Mouse (Mus musculus): ENCODE results near the gene Pik3c2a. TPM values are rescaled to one million over a fixed set of nuclear protein-coding genes. Genes with fewer than 3 reads are reported as not detected.
"Not testable (repeated sequence)": the region's sequence is repeated elsewhere in the genome, so short reads cannot be mapped to it uniquely, and the experiment has no call there.

The Pik3c2a gene
- total RNA-seq, 1 experiment from 2014 or later, result 52.8 TPM

- ATAC-seq (replicated peaks; ENCODE audit: insufficient number of reproducible peaks, low FRiP score, low TSS enrichment, poor library complexity, severe bottlenecking), result no peak
These were observed 17.5 kb downstream of the Pik3c2a start for GRCm38 (mm10) chr7:116425771-116426170.

- ATAC-seq (replicated peaks; ENCODE audit: insufficient number of reproducible peaks, low FRiP score, low TSS enrichment, poor library complexity, severe bottlenecking), result no peak
These were observed 22.2 kb downstream of the Pik3c2a start for GRCm38 (mm10) chr7:116421081-116421480.

DNA sequence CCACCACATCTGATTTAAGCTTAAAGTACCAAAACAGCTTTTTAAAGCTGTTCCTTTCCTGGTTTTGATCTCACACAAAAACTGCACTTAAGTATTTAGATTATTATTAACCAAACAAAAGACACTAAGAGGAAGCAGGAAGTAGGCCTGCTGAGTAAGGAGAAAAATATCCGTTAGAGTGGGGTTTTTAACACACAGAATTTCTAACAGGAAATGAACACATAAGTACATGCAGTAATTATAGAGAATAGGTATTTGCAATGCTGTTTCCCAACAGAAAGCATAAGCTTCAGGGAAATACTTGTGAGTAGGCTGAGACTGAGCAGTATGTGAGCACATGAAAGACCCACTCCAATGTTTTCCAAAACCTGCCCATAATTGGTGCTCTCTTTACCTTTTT, 33.8 kb downstream of the Pik3c2a start:
- ATAC-seq (replicated peaks; ENCODE audit: insufficient number of reproducible peaks, low FRiP score, low TSS enrichment, poor library complexity, severe bottlenecking), result no peak

DNA sequence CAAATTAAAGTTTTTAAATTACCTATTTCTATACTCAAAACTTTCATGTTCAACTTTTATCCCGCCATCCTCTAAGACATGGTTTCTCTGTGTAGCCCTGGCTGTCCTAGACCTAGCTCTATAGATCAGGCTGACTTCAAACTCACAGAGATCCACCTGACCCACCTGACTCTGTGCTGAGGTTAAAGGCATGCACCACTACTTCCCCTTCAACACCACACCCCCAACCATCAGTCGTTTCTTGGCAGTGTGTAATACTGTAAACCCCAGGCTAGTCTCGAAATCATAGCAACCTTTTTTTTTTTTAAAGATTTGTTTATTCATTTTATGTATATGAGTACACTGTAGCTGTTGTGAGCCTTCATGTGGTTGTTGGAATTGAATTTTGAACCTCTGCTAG, 50.9 kb downstream of the Pik3c2a start:
- no peak for ATAC-seq (replicated peaks; ENCODE audit: insufficient number of reproducible peaks, low FRiP score, low TSS enrichment, poor library complexity, severe bottlenecking)

GRCm38 (mm10) chr7:116387389-116387788, 55.9 kb downstream of the Pik3c2a start:
- not testable (repeated sequence) for ATAC-seq (replicated peaks; ENCODE audit: insufficient number of reproducible peaks, low FRiP score, low TSS enrichment, poor library complexity, severe bottlenecking)

DNA sequence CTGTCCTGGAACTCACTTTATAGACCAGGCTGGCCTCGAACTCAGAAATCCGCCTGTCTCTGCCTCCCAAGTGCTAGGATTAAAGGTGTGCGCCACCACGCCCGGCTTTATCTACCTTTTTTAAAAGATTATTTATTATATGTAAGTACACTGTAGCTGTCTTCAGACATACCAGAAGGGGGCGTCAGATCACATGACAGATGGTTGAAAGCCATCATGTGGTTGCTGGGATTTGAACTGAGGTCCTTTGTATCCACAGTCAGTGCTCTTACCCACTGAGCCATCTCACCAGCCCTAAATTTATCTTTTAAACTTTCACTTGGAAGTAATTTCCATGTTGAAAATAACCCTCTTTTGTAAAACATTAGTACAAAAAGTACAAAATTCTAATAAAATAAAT, 64.1 kb downstream of the Pik3c2a start:
- not testable (repeated sequence) for ATAC-seq (replicated peaks; ENCODE audit: insufficient number of reproducible peaks, low FRiP score, low TSS enrichment, poor library complexity, severe bottlenecking)

DNA sequence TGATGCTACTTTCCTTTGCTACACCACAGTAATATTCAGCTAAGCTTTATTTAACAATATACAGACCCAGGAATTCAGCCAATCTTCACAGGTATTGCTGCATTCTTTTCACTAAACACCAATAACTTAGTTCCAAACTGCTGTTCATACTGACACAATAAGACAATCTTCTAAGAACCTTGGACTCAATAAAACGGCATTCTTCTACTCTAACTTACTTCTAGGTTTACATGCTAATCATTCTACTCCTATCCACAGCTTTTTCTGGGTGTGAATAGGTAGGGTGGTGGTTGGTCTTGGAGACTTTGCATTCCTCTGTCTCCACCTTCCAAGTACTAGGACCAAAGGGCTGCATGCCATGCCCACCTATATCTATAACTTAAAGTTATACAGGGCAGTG, 69.0 kb downstream of the Pik3c2a start:
- no peak for ATAC-seq (replicated peaks; ENCODE audit: insufficient number of reproducible peaks, low FRiP score, low TSS enrichment, poor library complexity, severe bottlenecking)

- ATAC-seq (replicated peaks; ENCODE audit: insufficient number of reproducible peaks, low FRiP score, low TSS enrichment, poor library complexity, severe bottlenecking), result 0 out of 2 replicates have a peak, but pooled peaks have one; percentile 23
These were observed 107.0 kb downstream of the Pik3c2a start for GRCm38 (mm10) chr7:116336226-116336625.

GRCm38 (mm10) chr7:116335133-116335532, 108.1 kb downstream of the Pik3c2a start:
- no peak for ATAC-seq (replicated peaks; ENCODE audit: insufficient number of reproducible peaks, low FRiP score, low TSS enrichment, poor library complexity, severe bottlenecking)

GRCm38 (mm10) chr7:116334669-116335038, 108.6 kb downstream of the Pik3c2a start:
- ATAC-seq (replicated peaks; ENCODE audit: insufficient number of reproducible peaks, low FRiP score, low TSS enrichment, poor library complexity, severe bottlenecking), result no peak

GRCm38 (mm10) chr7:116333713-116334668, 109.3 kb downstream of the Pik3c2a start, which contains the start of gene Rps13:
TSS of gene Rps13 (minus strand) at chr7:116334195.
- ATAC-seq (replicated peaks; ENCODE audit: insufficient number of reproducible peaks, low FRiP score, low TSS enrichment, poor library complexity, severe bottlenecking), result peak; percentile 98

DNA sequence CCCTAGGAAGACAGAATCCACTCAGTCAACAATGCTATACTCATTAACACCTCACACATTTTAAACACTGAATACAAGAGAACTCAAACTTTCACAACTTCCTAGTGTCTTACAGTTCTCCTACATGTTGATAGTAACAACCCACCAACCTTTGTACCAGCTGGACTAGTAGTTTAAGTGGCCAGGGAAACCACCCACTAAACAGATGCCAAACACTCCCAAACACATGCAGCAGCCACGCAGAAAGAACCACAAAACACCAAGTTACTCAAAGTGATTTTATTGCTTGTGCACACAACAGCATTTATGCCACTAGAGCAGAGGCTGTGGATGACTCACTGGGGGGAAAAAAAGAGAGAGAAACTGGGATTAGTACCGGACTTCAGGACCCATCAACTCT, 112.0 kb downstream of the Pik3c2a start:
- ATAC-seq (replicated peaks; ENCODE audit: insufficient number of reproducible peaks, low FRiP score, low TSS enrichment, poor library complexity, severe bottlenecking), result no peak

DNA sequence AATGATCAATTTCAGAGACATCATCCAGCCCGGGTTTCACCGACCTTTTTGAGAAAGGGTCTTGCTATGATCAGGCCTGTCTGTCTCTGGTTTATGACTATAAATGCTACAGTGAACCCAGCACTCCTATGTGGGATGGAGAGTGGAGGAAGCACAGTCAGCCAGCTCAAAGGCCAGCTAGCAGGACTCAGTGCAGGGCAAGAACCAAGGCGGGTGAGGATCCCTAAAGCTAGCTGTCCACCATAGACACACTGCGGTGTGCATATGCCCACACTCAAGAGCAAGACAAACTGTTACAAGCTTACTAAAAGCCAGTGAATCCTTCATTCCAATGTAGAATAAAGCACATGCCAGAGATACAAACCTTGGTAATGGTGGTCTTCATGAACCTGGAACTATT, 113.4 kb downstream of the Pik3c2a start:
- ATAC-seq (replicated peaks; ENCODE audit: insufficient number of reproducible peaks, low FRiP score, low TSS enrichment, poor library complexity, severe bottlenecking), result no peak

GRCm38 (mm10) chr7:116328777-116329176, 114.5 kb downstream of the Pik3c2a start:
- ATAC-seq (replicated peaks; ENCODE audit: insufficient number of reproducible peaks, low FRiP score, low TSS enrichment, poor library complexity, severe bottlenecking), result no peak

GRCm38 (mm10) chr7:116327901-116328300, 115.3 kb downstream of the Pik3c2a start:
- ATAC-seq (replicated peaks; ENCODE audit: insufficient number of reproducible peaks, low FRiP score, low TSS enrichment, poor library complexity, severe bottlenecking), result peak; percentile 88

- no peak for ATAC-seq (replicated peaks; ENCODE audit: insufficient number of reproducible peaks, low FRiP score, low TSS enrichment, poor library complexity, severe bottlenecking)
These were observed 119.8 kb downstream of the Pik3c2a start for GRCm38 (mm10) chr7:116323331-116323964.

GRCm38 (mm10) chr7:116309456-116309855, 133.8 kb downstream of the Pik3c2a start:
- no peak for ATAC-seq (replicated peaks; ENCODE audit: insufficient number of reproducible peaks, low FRiP score, low TSS enrichment, poor library complexity, severe bottlenecking)

GRCm38 (mm10) chr7:116308632-116308991, 134.6 kb downstream of the Pik3c2a start:
- ATAC-seq (replicated peaks; ENCODE audit: insufficient number of reproducible peaks, low FRiP score, low TSS enrichment, poor library complexity, severe bottlenecking), result no peak

- 0 out of 2 replicates have a peak, but pooled peaks have one; percentile 30 for ATAC-seq (replicated peaks; ENCODE audit: insufficient number of reproducible peaks, low FRiP score, low TSS enrichment, poor library complexity, severe bottlenecking)
These were observed 135.2 kb downstream of the Pik3c2a start, which contains the start of gene Plekha7 for GRCm38 (mm10) chr7:116307871-116308631. TSS of gene Plekha7 (minus strand) at chr7:116308376.
